Mouse (Mus musculus) hindbrain, postnatal 0 days (tissue): Measurements from ENCODE around the gene Disc1. TPM values are rescaled to one million over a fixed set of nuclear protein-coding genes. Genes with fewer than 3 reads are reported as not detected.
A peak's percentile ranks its signal among the peaks of the same experiment; 100 is the strongest.

Source experiments
- ATAC-seq: fragments of 200-750 bp; cut with Nextera tagmentation; 2 replicates; pipeline ENCODE4 v1.8.0; 2017; ENCODE audit warnings: mild to moderate bottlenecking, moderate TSS enrichment, moderate library complexity
- DNase-seq: peaks from one replicate; pipeline ENCODE4 v3.0.0-alpha.2; 2015; ENCODE audit warnings: low spot score
- H3K27ac ChIP-seq: fragments of 300-500 bp; sonication (generic); 2 replicates; pipeline ENCODE4 v1.5.1; 2014; ENCODE audit warnings: mild to moderate bottlenecking
- H3K27me3 ChIP-seq: fragments of 300-500 bp; sonication (generic); 2 replicates; pipeline ENCODE4 v1.6.1; 2014; ENCODE audit warnings: low read length, mixed read lengths; ENCODE audit not compliant: insufficient read depth
- H3K36me3 ChIP-seq: fragments of 300-500 bp; sonication (generic); 2 replicates; pipeline ENCODE4 v1.6.1; 2014; ENCODE audit warnings: low read length, mixed read lengths; ENCODE audit not compliant: insufficient read depth
- H3K4me1 ChIP-seq: fragments of 300-500 bp; sonication (generic); 2 replicates; pipeline ENCODE4 v1.6.1; 2014; ENCODE audit warnings: antibody characterized with exemption, low read length, mixed read lengths; ENCODE audit not compliant: insufficient read depth
- H3K4me2 ChIP-seq: fragments of 300-500 bp; sonication (generic); 2 replicates; pipeline ENCODE4 v1.6.1; 2014; ENCODE audit warnings: low read depth, mild to moderate bottlenecking, low read length, moderate library complexity, mixed read lengths
- H3K4me3 ChIP-seq: fragments of 300-500 bp; sonication (generic); 2 replicates; pipeline ENCODE4 v1.5.1; 2014; ENCODE audit warnings: low read length
- H3K9ac ChIP-seq: fragments of 300-500 bp; sonication (generic); replicated peaks from 2 replicates; pipeline ENCODE4 v1.6.1; 2014; ENCODE audit warnings: mild to moderate bottlenecking, low read length, moderate library complexity, mixed read lengths
- H3K9me3 ChIP-seq: fragments of 300-500 bp; sonication (generic); 2 replicates; pipeline ENCODE4 v1.6.1; 2016; ENCODE audit warnings: low read length, mixed read lengths
- CTCF ChIP-seq: IDR thresholded peaks from 2 replicates; pipeline ENCODE4 v1.5.1; 2016; ENCODE audit warnings: antibody characterized with exemption, control low read depth, low read depth
- WGBS: fragments of 180-500 bp; shearing (Covaris S2); extraction: QIAGEN DNeasy Blood & Tissue Kit; methylation state at CpG from one replicate; pipeline ENCODE4 v1.1.7; 2014; 5-methylcytosine and 5-hydroxymethylcytosine counted together
- polyA plus RNA-seq: library from polyadenylated mRNA; unstranded; fragments of >200 nt; fragmentation: Nextera tagmentation; extraction: Ambion mirVana; gene quantifications from 2 replicates; pipeline ENCODE4 v1.2.1, GENCODE M21; 2015
- total RNA-seq: library from RNA; depleted of rRNA; stranded (reverse); fragments of >200 nt; gene quantifications from 2 replicates; pipeline ENCODE4 v1.2.3, GENCODE M21; 2014

Gene Disc1
- total and polyA plus RNA-seq, 2 experiments from 2014 or later, result 2.5 to 10.7 TPM

GRCm38 (mm10) chr8:125223031-125223753 is 169.2 kb downstream of the Disc1 start:
- ATAC-seq (peak; percentile 39; the same call in 1 of the 2 replicates), DNase-seq (no peak)
- no peak overlapping the region for H3K4me2 ChIP-seq
- no peaks in the 10 kb centered on the region for H3K9me3 ChIP-seq
- TF ChIP-seq CTCF, result no peak
- H3K27ac ChIP-seq, result no peak overlapping the region
- H3K9ac ChIP-seq, result no peak overlapping the region
- no peak overlapping the region for H3K4me3 ChIP-seq
- WGBS, result 46% methylated on average over 10 of the region's 10 CpGs
- no peaks in the 10 kb centered on the region for H3K36me3 ChIP-seq
- no peaks in the 10 kb centered on the region for H3K27me3 ChIP-seq
- H3K4me1 ChIP-seq, result peaks cover 18% of the 10 kb centered on the region; the same call in 1 of the 2 replicates

- ATAC-seq, result no peak
- Histone ChIP-seq H3K9ac (no peak overlapping the region), H3K4me3 (no peak overlapping the region)
Observed at GRCm38 (mm10) chr8:125224271-125224699, 170.3 kb downstream of the Disc1 start.

GRCm38 (mm10) chr8:125225266-125225665 is 171.3 kb downstream of the Disc1 start:
- Histone ChIP-seq H3K4me2 (no peak overlapping the region), H3K36me3 (no peaks in the 10 kb centered on the region), H3K9me3 (no peaks in the 10 kb centered on the region), H3K27me3 (no peaks in the 10 kb centered on the region), H3K9ac (no peak overlapping the region), H3K27ac (no peak overlapping the region), H3K4me3 (no peak overlapping the region), H3K4me1 (peaks cover 13% of the 10 kb centered on the region; the same call in 1 of the 2 replicates)
- DNase-seq (no peak), ATAC-seq (no peak)
- 66% methylated on average over 9 of the region's 9 CpGs for WGBS
- no peak for TF ChIP-seq CTCF

More at GRCm38 (mm10) chr8:125224271-125224699, 170.3 kb downstream of the Disc1 start:
- Histone ChIP-seq H3K4me1 (peaks cover 13% of the 10 kb centered on the region; the same call in 1 of the 2 replicates), H3K27ac (no peak overlapping the region), H3K4me2 (no peak overlapping the region), H3K36me3 (no peaks in the 10 kb centered on the region), H3K27me3 (no peaks in the 10 kb centered on the region), H3K9me3 (no peaks in the 10 kb centered on the region)
- DNase-seq, result no peak
- 59% methylated on average over 6 of the region's 6 CpGs for WGBS
- TF ChIP-seq CTCF, result no peak

- Histone ChIP-seq H3K27ac (peak overlapping the region; percentile 27; the same call in 1 of the 2 replicates), H3K27me3 (no peaks in the 10 kb centered on the region), H3K4me1 (peaks cover 13% of the 10 kb centered on the region; the same call in 1 of the 2 replicates), H3K36me3 (no peaks in the 10 kb centered on the region), H3K4me3 (no peak overlapping the region), H3K9me3 (no peaks in the 10 kb centered on the region), H3K4me2 (no peak overlapping the region), H3K9ac (no peak overlapping the region; the same call in 1 of the 2 replicates)
- DNase-seq (peak; percentile 53), ATAC-seq (peak; percentile 59)
- WGBS, result 43% methylated on average over 14 of the region's 14 CpGs
- TF ChIP-seq CTCF, result peak; percentile 5; the same call in 1 of the 2 replicates
Observed at GRCm38 (mm10) chr8:125226989-125227624, 173.1 kb downstream of the Disc1 start.

GRCm38 (mm10) chr8:125230526-125231131 is 176.6 kb downstream of the Disc1 start:
- DNase-seq (no peak), ATAC-seq (no peak)
- H3K4me3 ChIP-seq, result no peak overlapping the region
- H3K27ac ChIP-seq, result no peak overlapping the region
- H3K9me3 ChIP-seq, result no peaks in the 10 kb centered on the region
- no peak overlapping the region for H3K9ac ChIP-seq
- peaks cover 9% of the 10 kb centered on the region for H3K4me1 ChIP-seq
- no peaks in the 10 kb centered on the region for H3K36me3 ChIP-seq
- H3K27me3 ChIP-seq, result no peaks in the 10 kb centered on the region
- H3K4me2 ChIP-seq, result no peak overlapping the region
- WGBS, result 87% methylated on average over 5 of the region's 5 CpGs
- no peak for TF ChIP-seq CTCF

- Histone ChIP-seq H3K27me3 (no peaks in the 10 kb centered on the region), H3K4me1 (peaks cover 13% of the 10 kb centered on the region), H3K9ac (no peak overlapping the region), H3K27ac (no peak overlapping the region), H3K4me3 (no peak overlapping the region), H3K36me3 (no peaks in the 10 kb centered on the region), H3K9me3 (no peaks in the 10 kb centered on the region), H3K4me2 (no peak overlapping the region)
- no peak for ATAC-seq
- no peak for TF ChIP-seq CTCF
- DNase-seq, result no peak
- 63% methylated on average over 9 of the region's 9 CpGs for WGBS
Observed at GRCm38 (mm10) chr8:125232724-125233123, 178.7 kb downstream of the Disc1 start.
